Mouse (Mus musculus) E14TG2a.4 (cell line): Measurements from ENCODE around the gene Klhl30.

Experiments used
- CTCF ChIP-seq: conservative IDR thresholded peaks from 2 replicates; pipeline ENCODE4 v1.5.1; 2014; ENCODE audit warnings: low read length
- NANOG ChIP-seq: IDR thresholded peaks from 2 replicates; pipeline ENCODE4 v1.6.1; 2014; ENCODE audit warnings: borderline replicate concordance, low read length, mixed read lengths

GRCm38 (mm10) chr1:91325488-91326042 is 25.3 kb upstream of the Klhl30 start:
- TF ChIP-seq CTCF (no peak), NANOG (no peak)
